ENCODE assay signal across 19 mouse cellular contexts in the genomic region with DNA sequence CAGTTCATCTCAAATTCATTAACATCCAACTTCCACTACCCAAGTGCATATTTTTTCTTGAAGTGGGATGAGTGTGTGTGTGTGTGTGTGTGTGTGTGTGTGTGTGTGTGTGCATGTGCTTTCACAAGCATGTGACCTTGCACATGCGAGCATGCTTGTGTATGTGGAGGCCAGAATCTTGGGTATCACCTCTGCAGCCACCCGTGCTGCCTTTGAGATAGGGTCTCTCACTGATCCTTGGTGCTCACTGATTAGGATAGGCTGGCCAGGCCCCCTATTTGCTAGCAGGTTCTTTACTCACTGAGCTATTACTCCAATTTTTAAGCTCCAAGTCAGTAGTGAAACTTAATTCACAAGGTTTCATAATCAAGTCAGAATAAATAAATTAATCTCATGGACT. TPM values are rescaled to one million over a fixed set of nuclear protein-coding genes. Genes with fewer than 3 reads are reported as not detected.
DNase-seq lines count a peak whose midpoint lies in the region; ATAC-seq and TF ChIP-seq lines count a peak whose summit lies in the region.
"Had no signal": no experiment of that assay in that cellular context is flagged by ENCODE, and none has a peak within 500 bp of the region (broad histone marks: within the 10 kb centered on the region; RNA-seq: fewer than 3 reads in every experiment).

No protein-coding gene starts in this region.

- no peak overlapping the region for H3K4me3 ChIP-seq in liver, embryonic 13.5 days (replicated peaks)
- H3K4me3 ChIP-seq in liver, postnatal 0 days (ENCODE audit: low read depth, low read length) = no peak overlapping the region
- H3K4me3 ChIP-seq in kidney, embryonic 14.5 days (ENCODE audit: low read length) = no peak overlapping the region
- H3K4me3 ChIP-seq: embryonic facial prominence, embryonic 12.5 days; forebrain, embryonic 12.5 days; heart, embryonic 13.5 days; hindbrain, embryonic 12.5 days had no signal

- 0 out of 2 replicates have a peak overlapping the region, but pooled peaks have one; percentile 5 for H3K4me2 ChIP-seq in liver, embryonic 13.5 days
- no peak overlapping the region for H3K4me2 ChIP-seq in liver, postnatal 0 days (ENCODE audit: low read depth, low read length)
- no peak overlapping the region for H3K4me2 ChIP-seq in kidney, embryonic 14.5 days (replicated peaks; ENCODE audit: low read depth, low read length)
- H3K4me2 ChIP-seq: embryonic facial prominence, embryonic 12.5 days; forebrain, embryonic 12.5 days; heart, embryonic 13.5 days; hindbrain, embryonic 12.5 days had no signal

- no peaks in the 10 kb centered on the region for H3K9me3 ChIP-seq in liver, embryonic 13.5 days (replicated peaks)
- no peaks in the 10 kb centered on the region for H3K9me3 ChIP-seq in liver, postnatal 0 days (ENCODE audit: low read length)
- H3K9me3 ChIP-seq in kidney, embryonic 14.5 days (ENCODE audit: control insufficient read depth, low read length) = no peaks in the 10 kb centered on the region
- H3K9me3 ChIP-seq: embryonic facial prominence, embryonic 12.5 days; forebrain, embryonic 12.5 days; heart, embryonic 13.5 days; hindbrain, embryonic 12.5 days had no signal

- peak; percentile 46 for DNase-seq in liver
- DNase-seq in liver, embryonic 13.5 days = peak; percentile 46
- DNase-seq in liver, postnatal 0 days = no peak
- no peak for DNase-seq in ovary, adult 18-20 months (ENCODE audit: low spot score)
- no peak for DNase-seq in thymus, postnatal 36 days
- DNase-seq: adrenal gland, postnatal 14 days; cerebellum, adult 11-12 months; cerebellum, adult 9-10 months; cerebellum, postnatal 25 days; gastrocnemius, postnatal 14 days; heart, postnatal 4 days had no signal

- H3K36me3 ChIP-seq in liver, embryonic 13.5 days = no peaks in the 10 kb centered on the region
- H3K36me3 ChIP-seq in liver, postnatal 0 days (replicated peaks; ENCODE audit: insufficient read depth, low read length) = peaks cover 6% of the 10 kb centered on the region
- no peaks in the 10 kb centered on the region for H3K36me3 ChIP-seq in kidney, embryonic 14.5 days (ENCODE audit: control insufficient read depth, insufficient read depth, low read length)
- H3K36me3 ChIP-seq: embryonic facial prominence, embryonic 12.5 days; forebrain, embryonic 12.5 days had no signal

- no peak for TF ChIP-seq CTCF in liver, postnatal 0 days (IDR thresholded peaks at IDR 0.05; ENCODE audit: low read depth)

- peaks cover 42% of the 10 kb centered on the region for H3K4me1 ChIP-seq in liver, embryonic 13.5 days (replicated peaks)
- H3K4me1 ChIP-seq in liver, postnatal 0 days (ENCODE audit: insufficient read depth) = peaks cover 5% of the 10 kb centered on the region
- H3K4me1 ChIP-seq in kidney, embryonic 14.5 days (ENCODE audit: control insufficient read depth, insufficient read depth, low read length) = no peaks in the 10 kb centered on the region
- H3K4me1 ChIP-seq: embryonic facial prominence, embryonic 12.5 days had no signal

- WGBS in liver, embryonic 13.5 days (ENCODE audit: insufficient replicate concordance) = 31% methylated on average over 2 of the region's 2 CpGs
- 40% methylated on average over 2 of the region's 2 CpGs for WGBS in liver, postnatal 0 days (ENCODE audit: insufficient replicate concordance)
- WGBS in kidney, embryonic 14.5 days = 90% methylated on average over 2 of the region's 2 CpGs

- no peak for TF ChIP-seq EP300 in liver, postnatal 0 days (IDR thresholded peaks at IDR 0.05; ENCODE audit: low read depth)

- H3K27ac ChIP-seq in liver, embryonic 13.5 days = no peak overlapping the region
- no peak overlapping the region for H3K27ac ChIP-seq in liver, postnatal 0 days (ENCODE audit: low read depth)
- no peak overlapping the region for H3K27ac ChIP-seq in kidney, embryonic 14.5 days (ENCODE audit: low read depth, low read length)
- H3K27ac ChIP-seq: embryonic facial prominence, embryonic 12.5 days; forebrain, embryonic 12.5 days; heart, embryonic 13.5 days; hindbrain, embryonic 12.5 days had no signal

- ATAC-seq in liver, embryonic 13.5 days (ENCODE audit: low read depth) = peak; percentile 86
- 0 out of 2 replicates have a peak, but pooled peaks have one; percentile 12 for ATAC-seq in liver, postnatal 0 days
- no peak for ATAC-seq in kidney, embryonic 14.5 days (ENCODE audit: low FRiP score, low TSS enrichment)
- ATAC-seq: forebrain, embryonic 16.5 days; hindbrain, embryonic 16.5 days had no signal

- H3K9ac ChIP-seq in liver, embryonic 13.5 days = no peak overlapping the region
- no peak overlapping the region for H3K9ac ChIP-seq in liver, postnatal 0 days (replicated peaks)
- no peak overlapping the region for H3K9ac ChIP-seq in kidney, embryonic 14.5 days (ENCODE audit: low read depth, low read length)
- H3K9ac ChIP-seq: embryonic facial prominence, embryonic 12.5 days; forebrain, embryonic 12.5 days; heart, embryonic 13.5 days; hindbrain, embryonic 12.5 days had no signal

- no peaks in the 10 kb centered on the region for H3K27me3 ChIP-seq in liver, embryonic 13.5 days
- H3K27me3 ChIP-seq in liver, postnatal 0 days (ENCODE audit: insufficient read depth, low read length) = no peaks in the 10 kb centered on the region
- no peaks in the 10 kb centered on the region for H3K27me3 ChIP-seq in kidney, embryonic 14.5 days (ENCODE audit: control insufficient read depth, insufficient read depth, low read length)
- H3K27me3 ChIP-seq: embryonic facial prominence, embryonic 12.5 days; forebrain, embryonic 12.5 days; heart, embryonic 13.5 days; hindbrain, embryonic 12.5 days had no signal

RNA-seq across cellular contexts. Expression of gene Gm21985, which starts 6.8 kb away (rescaled TPM):
- polyA plus RNA-seq in liver, embryonic 13.5 days (2015; fragmentation: Nextera tagmentation; extraction: Ambion mirVana) = not detected in 2 replicates
- not detected in 2 replicates for polyA plus RNA-seq in liver, postnatal 0 days (2015; fragmentation: Nextera tagmentation; extraction: Ambion mirVana)
- not detected in 2 replicates for polyA plus RNA-seq in kidney, embryonic 14.5 days (2014; fragmentation: Nextera tagmentation; extraction: Ambion mirVana)
- polyA plus RNA-seq: embryonic facial prominence, embryonic 12.5 days; forebrain, embryonic 12.5 days; forebrain, embryonic 16.5 days; heart, embryonic 13.5 days; heart, postnatal 0 days; hindbrain, embryonic 12.5 days; hindbrain, embryonic 16.5 days had no signal

RNA-seq across cellular contexts. Expression of gene Slc12a6, which starts 7.3 kb away (rescaled TPM):
- polyA plus RNA-seq in liver, embryonic 13.5 days (2015; fragmentation: Nextera tagmentation; extraction: Ambion mirVana) = 3.6 and 3.9 TPM in 2 replicates
- polyA plus RNA-seq in liver, postnatal 0 days (2015; fragmentation: Nextera tagmentation; extraction: Ambion mirVana) = 3.7 and 4.1 TPM in 2 replicates
- polyA plus RNA-seq in kidney, embryonic 14.5 days (2014; fragmentation: Nextera tagmentation; extraction: Ambion mirVana) = 6.6 and 12.7 TPM in 2 replicates

RNA-seq across cellular contexts. Expression of gene Nop10, which starts 11.2 kb away (rescaled TPM):
- polyA plus RNA-seq in liver, embryonic 13.5 days (2015; fragmentation: Nextera tagmentation; extraction: Ambion mirVana) = 199 and 208 TPM in 2 replicates
- 129 TPM in 2 replicates for polyA plus RNA-seq in liver, postnatal 0 days (2015; fragmentation: Nextera tagmentation; extraction: Ambion mirVana)
- polyA plus RNA-seq in kidney, embryonic 14.5 days (2014; fragmentation: Nextera tagmentation; extraction: Ambion mirVana) = 225 and 322 TPM in 2 replicates

RNA-seq across cellular contexts. Expression of gene Nutm1, which starts 13.8 kb away (rescaled TPM):
- polyA plus RNA-seq in liver, embryonic 13.5 days (2015; fragmentation: Nextera tagmentation; extraction: Ambion mirVana) = not detected in 2 replicates
- polyA plus RNA-seq in liver, postnatal 0 days (2015; fragmentation: Nextera tagmentation; extraction: Ambion mirVana) = 0.02 TPM in 1 of 2 replicates, not detected in the other
- polyA plus RNA-seq in kidney, embryonic 14.5 days (2014; fragmentation: Nextera tagmentation; extraction: Ambion mirVana) = 0.04 and 0.07 TPM in 2 replicates
- polyA plus RNA-seq: embryonic facial prominence, embryonic 12.5 days; forebrain, embryonic 12.5 days; forebrain, embryonic 16.5 days; heart, postnatal 0 days had no signal

RNA-seq across cellular contexts. Expression of gene Lpcat4, which starts 33.6 kb away (rescaled TPM):
- 2.7 and 2.8 TPM in 2 replicates for polyA plus RNA-seq in liver, embryonic 13.5 days (2015; fragmentation: Nextera tagmentation; extraction: Ambion mirVana)
- 1.6 and 1.7 TPM in 2 replicates for polyA plus RNA-seq in liver, postnatal 0 days (2015; fragmentation: Nextera tagmentation; extraction: Ambion mirVana)
- polyA plus RNA-seq in kidney, embryonic 14.5 days (2014; fragmentation: Nextera tagmentation; extraction: Ambion mirVana) = 17.1 and 24.3 TPM in 2 replicates

Comparison
In these comparisons a context has a peak if more than half of its experiments do, and no peak if none do; other contexts are left out.
1. DNase-seq: peak in liver (single experiment) and liver, embryonic 13.5 days (single experiment); none in liver, postnatal 0 days (single experiment), ovary, adult 18-20 months (single experiment) and thymus, postnatal 36 days (0 of 2).